In the genomic region with DNA sequence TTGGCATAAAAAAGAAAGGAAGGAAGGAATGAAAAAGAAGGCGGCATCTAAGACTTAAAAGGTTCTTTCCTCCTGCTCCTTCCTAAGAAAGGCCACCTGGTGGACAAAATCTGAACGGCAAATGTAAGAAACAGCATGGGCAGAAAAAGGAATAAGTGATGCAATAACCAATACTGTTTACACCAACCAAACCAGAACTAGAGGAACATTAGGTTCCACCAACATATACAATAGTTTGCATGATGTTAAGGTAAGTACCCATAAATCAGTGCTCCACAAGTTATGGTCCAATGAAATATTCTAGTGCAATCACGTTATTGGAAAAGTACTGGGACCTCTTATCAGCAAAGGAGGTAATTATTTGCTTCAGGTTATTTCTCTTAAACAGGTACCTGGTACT, we compare ENCODE assay signal across 8 mouse cellular contexts. TPM values are rescaled to one million over a fixed set of nuclear protein-coding genes. Genes with fewer than 3 reads are reported as not detected.
DNase-seq lines count a peak whose midpoint lies in the region; ATAC-seq and TF ChIP-seq lines count a peak whose summit lies in the region.

No protein-coding gene starts in this region.

- no peak for TF ChIP-seq CTCF in spleen, adult 2 months (IDR thresholded peaks at IDR 0.05; ENCODE audit: extremely low read depth, insufficient read depth, insufficient read length, insufficient replicate concordance)

- DNase-seq in heart, adult 18-20 months, result peak; percentile 80 to 85
- no peak for DNase-seq in heart, adult 11 months
- peak; percentile 63 to 67 for DNase-seq in spleen, adult 2 months (ENCODE audit: low read depth in 1 of 2, low spot score in 2 of 2)
- no peak for DNase-seq in spleen, adult 12 weeks (ENCODE audit: low spot score)
- DNase-seq in cerebellum, adult 11-12 months, result peak; percentile 37
- DNase-seq in induced T-regulatory cell, adult 2 months (ENCODE audit: low read depth), result peak; percentile 87
- peak; percentile 74 for DNase-seq in thymus, postnatal 4 days

- H3K4me1 ChIP-seq in spleen, adult 2 months (ENCODE audit: control insufficient read depth, insufficient read depth, insufficient read length), result peaks cover 11% of the 10 kb centered on the region

- H3K36me3 ChIP-seq in spleen, adult 2 months (ENCODE audit: control insufficient read depth, insufficient read depth, low read length), result peaks cover 18% of the 10 kb centered on the region

- H3K27ac ChIP-seq in spleen, adult 2 months (ENCODE audit: insufficient read depth, low read length), result no peak overlapping the region

- H3K4me3 ChIP-seq in spleen, adult 2 months (ENCODE audit: extremely low read depth, insufficient read depth, insufficient read length), result no peak overlapping the region

- ATAC-seq in megakaryocyte progenitor cell, adult 5-6 weeks (replicated peaks; ENCODE audit: poor library complexity), result peak; percentile 23; the same call in 1 of the 2 replicates

- 41% methylated on average over 3 of the region's 3 CpGs for WGBS in spleen, adult 2 months

- TF ChIP-seq POLR2A in spleen, adult 2 months (IDR thresholded peaks at IDR 0.05; ENCODE audit: low read depth, low read length), result no peak

- no peaks in the 10 kb centered on the region for H3K27me3 ChIP-seq in spleen, adult 2 months (ENCODE audit: control insufficient read depth, insufficient read depth, low read length)

RNA-seq across cellular contexts. Expression of a gene that starts 55.7 kb away (rescaled TPM):
- 100 to 1,000 TPM; 192 to 239 TPM for total RNA-seq in heart, adult 18-20 months (2021)
- 173 and 218 TPM in 2 replicates for polyA plus RNA-seq in spleen, adult 2 months (2012; rRNA removed)
- total RNA-seq in megakaryocyte progenitor cell, adult 5-6 weeks (2015), result 24.6 and 26.8 TPM in 2 replicates
- total RNA-seq in megakaryocyte progenitor cell, adult 5-6 weeks (2017), result 25.3 and 29.8 TPM in 2 replicates

Comparison
In these comparisons a context has a peak if more than half of its experiments do, and no peak if none do; other contexts are left out.
1. DNase-seq: peak in heart, adult 18-20 months (2 of 2), spleen, adult 2 months (2 of 2), cerebellum, adult 11-12 months (single experiment), induced T-regulatory cell, adult 2 months (single experiment) and thymus, postnatal 4 days (single experiment); none in heart, adult 11 months (single experiment) and spleen, adult 12 weeks (single experiment).
2. RNA of a gene that starts 55.7 kb away (total RNA-seq): 192 to 239 TPM in heart, adult 18-20 months; 24.6 to 29.8 TPM in megakaryocyte progenitor cell, adult 5-6 weeks; every median in the first group is over 4 times any median in the second.